Mouse (Mus musculus): ENCODE results near the gene Alyref2.
A peak's percentile ranks its signal among the peaks of the same experiment; 100 is the strongest.

Alyref2 gene

GRCm38 (mm10) chr1:171501636-171502080 is 1.6 kb upstream of the Alyref2 start:
- no peak for DNase-seq (ENCODE audit: low read depth)

GRCm38 (mm10) chr1:171502388-171503249 is 659 bp upstream of the Alyref2 start:
- peak; percentile 89 for DNase-seq (ENCODE audit: low read depth)

- DNase-seq (ENCODE audit: low read depth) = peak; percentile 59
These were observed 464 bp downstream of the Alyref2 start for GRCm38 (mm10) chr1:171503592-171504291.

GRCm38 (mm10) chr1:171504586-171504985 is 1.3 kb downstream of the Alyref2 start:
- no peak for DNase-seq (ENCODE audit: low read depth)

GRCm38 (mm10) chr1:171513234-171513633 is 10.0 kb downstream of the Alyref2 start:
- no peak for DNase-seq (ENCODE audit: low read depth)

GRCm38 (mm10) chr1:171513760-171514159 is 10.5 kb downstream of the Alyref2 start:
- DNase-seq (ENCODE audit: low read depth) = no peak

- no peak for DNase-seq (ENCODE audit: low read depth)
These were observed 11.8 kb downstream of the Alyref2 start for GRCm38 (mm10) chr1:171515039-171515438.

- DNase-seq (ENCODE audit: low read depth) = no peak
These were observed 12.3 kb downstream of the Alyref2 start for GRCm38 (mm10) chr1:171515557-171515956.

- no peak for DNase-seq (ENCODE audit: low read depth)
These were observed 28.1 kb downstream of the Alyref2 start for GRCm38 (mm10) chr1:171531367-171531766.

- DNase-seq (ENCODE audit: low read depth) = no peak
These were observed 29.6 kb downstream of the Alyref2 start for GRCm38 (mm10) chr1:171532830-171533229.

- no peak for DNase-seq (ENCODE audit: low read depth)
These were observed 31.3 kb downstream of the Alyref2 start for GRCm38 (mm10) chr1:171534557-171534956.

- DNase-seq (ENCODE audit: low read depth) = no peak
These were observed 31.9 kb downstream of the Alyref2 start, which contains the start of gene Itln1 for GRCm38 (mm10) chr1:171535194-171535593. Gene Itln1 (minus strand): TSS chr1:171535294.

- DNase-seq (ENCODE audit: low read depth) = no peak
These were observed 37.4 kb downstream of the Alyref2 start for GRCm38 (mm10) chr1:171540694-171541093.

GRCm38 (mm10) chr1:171551326-171551725 is 48.0 kb downstream of the Alyref2 start:
- DNase-seq (ENCODE audit: low read depth) = no peak

- DNase-seq (ENCODE audit: low read depth) = no peak
These were observed 49.0 kb downstream of the Alyref2 start for GRCm38 (mm10) chr1:171552230-171552629.

- DNase-seq (ENCODE audit: low read depth) = no peak
These were observed 50.4 kb downstream of the Alyref2 start for GRCm38 (mm10) chr1:171553359-171554341.

Measured in c-Kit-positive CD71-negative TER-119-negative erythroid progenitor cells, embryonic 14.5 days (primary cell).